Mouse (Mus musculus) layer of hippocampus, postnatal 25 days (tissue): ENCODE measurements around the gene Tssk4. TPM values are rescaled to one million over a fixed set of nuclear protein-coding genes. Genes with fewer than 3 reads are reported as not detected.

Experiments used
- total RNA-seq, 2 experiments: library from RNA; stranded (reverse); gene quantifications; 2 replicates each; pipeline ENCODE4 v1.2.3; 2021

Tssk4 gene
- total RNA-seq, 2 experiments from 2014 or later = 0.71 to 0.94 TPM

Other genes starting within 250 kb of the Tssk4 start
- gene Dhrs4, start 171.4 kb upstream of the Tssk4 start, total RNA-seq = 10 to 100 TPM; 20.7 to 22.1 TPM
- gene Carmil3, start 159.5 kb upstream of the Tssk4 start, total RNA-seq = 10 to 100 TPM; 47.0 to 66.6 TPM
- 100 to 1,000 TPM; 664 to 669 TPM for gene Cpne6, start 139.7 kb upstream of the Tssk4 start, total RNA-seq
- 1 to 10 TPM; 2.1 to 2.2 TPM for gene Nrl, start 125.2 kb upstream of the Tssk4 start, total RNA-seq
- gene Pck2, start 109.9 kb upstream of the Tssk4 start, total RNA-seq = 10 to 100 TPM; 37.2 to 37.8 TPM
- 10 to 100 TPM; 72.7 to 86.4 TPM for gene Dcaf11, start 90.2 kb upstream of the Tssk4 start, total RNA-seq
- gene A730061H03Rik, start 89.8 kb upstream of the Tssk4 start, total RNA-seq = under 1 TPM; 0.89 to 0.92 TPM
- gene Fitm1, start 74.6 kb upstream of the Tssk4 start, total RNA-seq = not detected
- 10 to 100 TPM; 49.3 to 56.6 TPM for gene Psme1, start 72.1 kb upstream of the Tssk4 start, total RNA-seq
- gene Emc9, start 64.9 kb upstream of the Tssk4 start, total RNA-seq = 10 to 100 TPM; 47.2 to 56.6 TPM
- gene Psme2, start 59.1 kb upstream of the Tssk4 start, total RNA-seq = 10 to 100 TPM; 47.9 to 55.6 TPM
- 10 to 100 TPM; 36.4 to 41.9 TPM for gene Rnf31, start 58.5 kb upstream of the Tssk4 start, total RNA-seq
- 10 to 100 TPM in 1 of 2 experiments, 1 to 10 TPM in 1; 9.6 to 12.2 TPM for gene Irf9, start 46.6 kb upstream of the Tssk4 start, total RNA-seq
- 1 to 10 TPM; 1.2 to 2.7 TPM for gene Rec8, start 32.1 kb upstream of the Tssk4 start, total RNA-seq
- gene Ipo4, start 14.2 kb upstream of the Tssk4 start, total RNA-seq = 100 to 1,000 TPM; 118 to 121 TPM
- 1 to 10 TPM; 2.1 to 6.3 TPM for gene Gm49378, start 12.3 kb upstream of the Tssk4 start, total RNA-seq
- 10 to 100 TPM; 42.2 to 49.7 TPM for gene Tm9sf1, start 6.4 kb upstream of the Tssk4 start, total RNA-seq
- 10 to 100 TPM; 49.2 to 50.4 TPM for gene Mdp1, start 10.3 kb downstream of the Tssk4 start, total RNA-seq
- gene Gmpr2, start 21.8 kb downstream of the Tssk4 start, total RNA-seq = 10 to 100 TPM; 26.8 to 29.3 TPM
- gene Nedd8, start 21.9 kb downstream of the Tssk4 start, total RNA-seq = 100 to 1,000 TPM; 303 to 311 TPM
- gene Tinf2, start 31.6 kb downstream of the Tssk4 start, total RNA-seq = 10 to 100 TPM; 14.0 to 14.9 TPM
- gene Tgm1, start 63.7 kb downstream of the Tssk4 start, total RNA-seq = under 1 TPM; 0.17 to 0.23 TPM
- 10 to 100 TPM; 40.1 to 45.0 TPM for gene Rabggta, start 72.1 kb downstream of the Tssk4 start, total RNA-seq
- gene Dhrs1, start 95.5 kb downstream of the Tssk4 start, total RNA-seq = 10 to 100 TPM; 78.3 to 94.9 TPM
- gene Nop9, start 95.5 kb downstream of the Tssk4 start, total RNA-seq = 10 to 100 TPM; 13.4 to 13.6 TPM
- 1 to 10 TPM; 1.4 to 2.1 TPM for gene Cideb, start 108.3 kb downstream of the Tssk4 start, total RNA-seq
- gene Ltb4r2, start 111.2 kb downstream of the Tssk4 start, total RNA-seq = under 1 TPM; 0.10 to 0.19 TPM
- gene Ltb4r1, start 115.8 kb downstream of the Tssk4 start, total RNA-seq = under 1 TPM in 1 of 2 experiments, not detected in 1; 0.32 TPM
- gene Adcy4, start 133.9 kb downstream of the Tssk4 start, total RNA-seq = 1 to 10 TPM; 3.9 to 5.9 TPM
- gene Ripk3, start 138.7 kb downstream of the Tssk4 start, total RNA-seq = 1 to 10 TPM in 1 of 2 experiments, under 1 TPM in 1; 0.61 to 1.2 TPM
- 1 to 10 TPM; 1.6 to 3.9 TPM for gene Nfatc4, start 173.0 kb downstream of the Tssk4 start, total RNA-seq
- 10 to 100 TPM in 1 of 2 experiments, 1 to 10 TPM in 1; 8.5 to 10.7 TPM for gene Nynrin, start 203.8 kb downstream of the Tssk4 start, total RNA-seq
- 1 to 10 TPM in 1 of 2 experiments, under 1 TPM in 1; 0.42 to 1.4 TPM for gene Cbln3, start 234.2 kb downstream of the Tssk4 start, total RNA-seq
- 10 to 100 TPM; 10.5 to 12.1 TPM for gene Khnyn, start 234.8 kb downstream of the Tssk4 start, total RNA-seq